ENCODE assay signal across 20 mouse cellular contexts in genomic region chr4:141863726-141864280, GRCm38 (mm10). TPM values are rescaled to one million over a fixed set of nuclear protein-coding genes. Genes with fewer than 3 reads are reported as not detected.
A peak's percentile ranks its signal among the peaks of the same experiment; 100 is the strongest.
DNase-seq lines count a peak whose midpoint lies in the region; ATAC-seq and TF ChIP-seq lines count a peak whose summit lies in the region.
"Had no signal": no experiment of that assay in that cellular context is flagged by ENCODE, and none has a peak within 500 bp of the region (broad histone marks: within the 10 kb centered on the region; RNA-seq: fewer than 3 reads in every experiment).

No protein-coding gene starts in this region.

- H3K9me3 ChIP-seq in heart, postnatal 0 days (replicated peaks; ENCODE audit: control insufficient read depth, low read length): no peaks in the 10 kb centered on the region
- 0 out of 2 replicates have a peak, but pooled peaks cover 4% of the 10 kb centered on the region for H3K9me3 ChIP-seq in intestine, embryonic 16.5 days (ENCODE audit: control insufficient read depth, low read length)
- H3K9me3 ChIP-seq in forebrain, postnatal 0 days (ENCODE audit: low read length): no peaks in the 10 kb centered on the region
- H3K9me3 ChIP-seq: embryonic facial prominence, embryonic 12.5 days; midbrain, embryonic 15.5 days; neural tube, embryonic 12.5 days; stomach, embryonic 15.5 days had no signal

- peaks cover 22% of the 10 kb centered on the region for H3K36me3 ChIP-seq in heart, postnatal 0 days (replicated peaks; ENCODE audit: control insufficient read depth, insufficient read depth, low read length)
- peaks cover 19% of the 10 kb centered on the region for H3K36me3 ChIP-seq in intestine, embryonic 16.5 days (ENCODE audit: control insufficient read depth, insufficient read depth, low read length)
- peaks cover 10% of the 10 kb centered on the region for H3K36me3 ChIP-seq in forebrain, postnatal 0 days (ENCODE audit: insufficient read depth)

- H3K27me3 ChIP-seq in heart, postnatal 0 days (ENCODE audit: control insufficient read depth, insufficient read depth, low read length): no peaks in the 10 kb centered on the region
- H3K27me3 ChIP-seq in intestine, embryonic 16.5 days (replicated peaks; ENCODE audit: control insufficient read depth, insufficient read depth, low read length): no peaks in the 10 kb centered on the region
- no peaks in the 10 kb centered on the region for H3K27me3 ChIP-seq in forebrain, postnatal 0 days (ENCODE audit: insufficient read depth, low read length)
- H3K27me3 ChIP-seq: embryonic facial prominence, embryonic 12.5 days; midbrain, embryonic 15.5 days; neural tube, embryonic 12.5 days; stomach, embryonic 15.5 days had no signal

- no peak for TF ChIP-seq EP300 in heart, postnatal 0 days (IDR thresholded peaks at IDR 0.05; ENCODE audit: low read depth)

- DNase-seq in gastrocnemius, adult 2 months: peak; percentile 14
- DNase-seq in gastrocnemius, adult 18-20 months (ENCODE audit: low spot score): no peak
- no peak for DNase-seq in heart, postnatal 0 days (ENCODE audit: low spot score)
- no peak for DNase-seq in heart, adult 18-20 months
- DNase-seq in forebrain, postnatal 0 days: no peak
- no peak for DNase-seq in thymus, postnatal 14 days
- DNase-seq: cerebellum, postnatal 14 days; liver; lung, embryonic 14.5 days had no signal

- no peak; the same call in 1 of the 2 replicates for ATAC-seq in heart, postnatal 0 days (ENCODE audit: insufficient read depth, low read depth)
- peak; percentile 40 for ATAC-seq in CD4-positive, CD25-positive, alpha-beta regulatory T cell, adult 4 months
- ATAC-seq in intestine, embryonic 16.5 days: no peak
- ATAC-seq in forebrain, postnatal 0 days: no peak
- ATAC-seq: hindbrain, postnatal 0 days; midbrain, embryonic 15.5 days had no signal

- TF ChIP-seq CTCF in gastrocnemius, adult 2 months (IDR thresholded peaks at IDR 0.05): no peak
- no peak for TF ChIP-seq CTCF in heart, postnatal 0 days (IDR thresholded peaks at IDR 0.05; ENCODE audit: low read depth)
- TF ChIP-seq CTCF in forebrain, postnatal 0 days (IDR thresholded peaks at IDR 0.05; ENCODE audit: low read depth): no peak

- intact Hi-C loops in gastrocnemius, adult 2 months (cut with DNase I): no loop called here

- no peak overlapping the region for H3K4me2 ChIP-seq in heart, postnatal 0 days (ENCODE audit: low read depth, low read length)
- H3K4me2 ChIP-seq in intestine, embryonic 16.5 days (ENCODE audit: low read depth, low read length): no peak overlapping the region
- no peak overlapping the region for H3K4me2 ChIP-seq in forebrain, postnatal 0 days (ENCODE audit: low read depth)
- H3K4me2 ChIP-seq: embryonic facial prominence, embryonic 12.5 days; lung, embryonic 14.5 days; midbrain, embryonic 15.5 days; neural tube, embryonic 12.5 days; stomach, embryonic 15.5 days had no signal

- peaks cover 25% of the 10 kb centered on the region for H3K4me1 ChIP-seq in heart, postnatal 0 days (ENCODE audit: control insufficient read depth, insufficient read depth)
- H3K4me1 ChIP-seq in intestine, embryonic 16.5 days (ENCODE audit: control insufficient read depth, insufficient read depth, low read length): peaks cover 61% of the 10 kb centered on the region
- 0 out of 2 replicates have a peak, but pooled peaks cover 4% of the 10 kb centered on the region for H3K4me1 ChIP-seq in forebrain, postnatal 0 days (ENCODE audit: insufficient read depth)

- no peak overlapping the region for H3K27ac ChIP-seq in gastrocnemius, adult 2 months
- peak overlapping the region; percentile 60 for H3K27ac ChIP-seq in heart, postnatal 0 days (ENCODE audit: low read depth)
- H3K27ac ChIP-seq in intestine, embryonic 16.5 days (ENCODE audit: low read length): peak overlapping the region; percentile 65
- H3K27ac ChIP-seq in forebrain, postnatal 0 days (ENCODE audit: low read depth, low read length): no peak overlapping the region
- H3K27ac ChIP-seq: embryonic facial prominence, embryonic 12.5 days; hindbrain, postnatal 0 days; macrophage; midbrain, embryonic 15.5 days; neural tube, embryonic 12.5 days; stomach, embryonic 15.5 days had no signal

- no peak overlapping the region for H3K9ac ChIP-seq in heart, postnatal 0 days (replicated peaks; ENCODE audit: low read depth, low read length)
- H3K9ac ChIP-seq in intestine, embryonic 16.5 days (ENCODE audit: low read depth, low read length): 0 out of 2 replicates have a peak overlapping the region, but pooled peaks have one; percentile 11
- H3K9ac ChIP-seq in forebrain, postnatal 0 days: no peak overlapping the region
- H3K9ac ChIP-seq: embryonic facial prominence, embryonic 12.5 days; lung, embryonic 14.5 days; midbrain, embryonic 15.5 days; neural tube, embryonic 12.5 days; stomach, embryonic 15.5 days had no signal

- 65% methylated on average over 7 of the region's 7 CpGs for WGBS in heart, postnatal 0 days
- 81% methylated on average over 7 of the region's 7 CpGs for WGBS in intestine, embryonic 16.5 days
- WGBS in forebrain, postnatal 0 days: 96% methylated on average over 7 of the region's 7 CpGs

- H3K4me3 ChIP-seq in gastrocnemius, adult 2 months: no peak overlapping the region
- no peak overlapping the region for H3K4me3 ChIP-seq in heart, postnatal 0 days (ENCODE audit: low read depth, low read length)
- H3K4me3 ChIP-seq in intestine, embryonic 16.5 days (ENCODE audit: low read length): no peak overlapping the region
- no peak overlapping the region for H3K4me3 ChIP-seq in forebrain, postnatal 0 days (ENCODE audit: low read depth, low read length)
- H3K4me3 ChIP-seq: embryonic facial prominence, embryonic 12.5 days; midbrain, embryonic 15.5 days; neural tube, embryonic 12.5 days; stomach, embryonic 15.5 days had no signal

RNA-seq across cellular contexts. Expression of gene Efhd2, which starts 10.9 kb away (rescaled TPM):
- total RNA-seq in gastrocnemius, adult 2 months (2021): 1 to 10 TPM; 5.2 to 6.1 TPM
- 1 to 10 TPM; 2.8 to 4.7 TPM for total RNA-seq in gastrocnemius, adult 18-20 months (2021)
- 42.7 and 42.9 TPM in 2 replicates for total RNA-seq in heart, postnatal 0 days (2014; rRNA removed; ENCODE audit: low replicate concordance)
- polyA plus RNA-seq in heart, postnatal 0 days (2015; fragmentation: Nextera tagmentation; extraction: Ambion mirVana): 54.5 and 56.9 TPM in 2 replicates
- 10 to 100 TPM; 21.7 to 22.8 TPM for total RNA-seq in heart, adult 18-20 months (2021)
- polyA plus RNA-seq in CD4-positive, CD25-positive, alpha-beta regulatory T cell, adult 4 months (2017; shearing (Covaris generic)): 10 to 100 TPM; 19.8 to 27.0 TPM
- 140 and 163 TPM in 2 replicates for polyA plus RNA-seq in intestine, embryonic 16.5 days (2015; fragmentation: Nextera tagmentation; extraction: Ambion mirVana)
- 24.2 and 30.7 TPM in 2 replicates for total RNA-seq in forebrain, postnatal 0 days (2014; rRNA removed)
- 49.7 and 52.2 TPM in 2 replicates for polyA plus RNA-seq in forebrain, postnatal 0 days (2015; fragmentation: Nextera tagmentation; extraction: Ambion mirVana)

RNA-seq across cellular contexts. Expression of gene Ctrc, which starts 17.6 kb away (rescaled TPM):
- total RNA-seq in gastrocnemius, adult 2 months (2021): not detected
- not detected for total RNA-seq in gastrocnemius, adult 18-20 months (2021)
- total RNA-seq in heart, postnatal 0 days (2014; rRNA removed; ENCODE audit: low replicate concordance): not detected in 2 replicates
- polyA plus RNA-seq in heart, postnatal 0 days (2015; fragmentation: Nextera tagmentation; extraction: Ambion mirVana): not detected in 2 replicates
- not detected for total RNA-seq in heart, adult 18-20 months (2021)
- not detected for polyA plus RNA-seq in CD4-positive, CD25-positive, alpha-beta regulatory T cell, adult 4 months (2017; shearing (Covaris generic))
- polyA plus RNA-seq in intestine, embryonic 16.5 days (2015; fragmentation: Nextera tagmentation; extraction: Ambion mirVana): 0.29 and 0.87 TPM in 2 replicates
- total RNA-seq in forebrain, postnatal 0 days (2014; rRNA removed): not detected in 2 replicates
- polyA plus RNA-seq in forebrain, postnatal 0 days (2015; fragmentation: Nextera tagmentation; extraction: Ambion mirVana): not detected in 2 replicates
- total RNA-seq: gastrocnemius, postnatal 36 days; hindbrain, postnatal 0 days; left cerebral cortex, postnatal 10 days had no signal
- polyA plus RNA-seq: embryonic facial prominence, embryonic 12.5 days; hindbrain, postnatal 0 days; kidney, embryonic 14.5 days; lung, embryonic 14.5 days; macrophage; midbrain, embryonic 15.5 days; neural tube, embryonic 12.5 days had no signal

RNA-seq across cellular contexts. Expression of gene Cela2a, which starts 37.8 kb away (rescaled TPM):
- total RNA-seq in gastrocnemius, adult 2 months (2021): not detected
- under 1 TPM in 1 of 2 experiments, not detected in 1; 0.78 TPM for total RNA-seq in gastrocnemius, adult 18-20 months (2021)
- total RNA-seq in heart, postnatal 0 days (2014; rRNA removed; ENCODE audit: low replicate concordance): 2.1 TPM in 1 of 2 replicates, not detected in the other
- 0.20 and 0.21 TPM in 2 replicates for polyA plus RNA-seq in heart, postnatal 0 days (2015; fragmentation: Nextera tagmentation; extraction: Ambion mirVana)
- total RNA-seq in heart, adult 18-20 months (2021): not detected
- not detected for polyA plus RNA-seq in CD4-positive, CD25-positive, alpha-beta regulatory T cell, adult 4 months (2017; shearing (Covaris generic))
- polyA plus RNA-seq in intestine, embryonic 16.5 days (2015; fragmentation: Nextera tagmentation; extraction: Ambion mirVana): 455 and 890 TPM in 2 replicates
- 0.69 TPM in 1 of 2 replicates, not detected in the other for total RNA-seq in forebrain, postnatal 0 days (2014; rRNA removed)
- polyA plus RNA-seq in forebrain, postnatal 0 days (2015; fragmentation: Nextera tagmentation; extraction: Ambion mirVana): 0.18 and 0.39 TPM in 2 replicates
- total RNA-seq: gastrocnemius, postnatal 36 days; hindbrain, postnatal 0 days; left cerebral cortex, postnatal 10 days had no signal
- polyA plus RNA-seq: embryonic facial prominence, embryonic 12.5 days; kidney, embryonic 14.5 days; lung, embryonic 14.5 days; macrophage; neural tube, embryonic 12.5 days had no signal

Comparison
In these comparisons a context has a peak if more than half of its experiments do, and no peak if none do; other contexts are left out.
1. H3K27ac ChIP-seq: peak in heart, postnatal 0 days (single experiment) and intestine, embryonic 16.5 days (single experiment); none in gastrocnemius, adult 2 months (single experiment) and forebrain, postnatal 0 days (single experiment).